Mouse (Mus musculus) left cerebral cortex, postnatal 25 days (tissue): ENCODE data around the gene Gpn2. TPM values are rescaled to one million over a fixed set of nuclear protein-coding genes. Genes with fewer than 3 reads are reported as not detected.

ENCODE experiments used
- microRNA-seq, 2 experiments: library from miRNA; unstranded; fragments of <30 nt; microRNA quantifications; one replicate each; pipeline ENCODE4 v1.2.0; 2022
- total RNA-seq, 2 experiments: library from RNA; stranded (reverse); gene quantifications; 2 replicates each; pipeline ENCODE4 v1.2.3; 2021

Gpn2 gene
- total RNA-seq, 2 experiments from 2014 or later, result 9.8 to 10.9 TPM

Small RNAs within 50 kb of the gene (microRNA-seq; reads per million reads assigned to microRNA genes)
- 0 reads per million in 2 experiments for gene Gm23158

Other genes with a start within 250 kb of the Gpn2 start
- gene Wdtc1, start 230.9 kb upstream of the Gpn2 start, total RNA-seq, result 10 to 100 TPM; 58.0 to 59.7 TPM
- gene Slc9a1, start 214.7 kb upstream of the Gpn2 start, total RNA-seq, result 10 to 100 TPM; 46.0 to 51.9 TPM
- under 1 TPM in 1 of 2 experiments, not detected in 1; 0.21 TPM for gene Tent5b, start 104.2 kb upstream of the Gpn2 start, total RNA-seq
- gene Trnp1, start 85.8 kb upstream of the Gpn2 start, total RNA-seq, result 100 to 1,000 TPM; 157 to 177 TPM
- gene Kdf1, start 65.4 kb upstream of the Gpn2 start, total RNA-seq, result not detected
- 100 to 1,000 TPM; 129 TPM for gene Nudc, start 38.4 kb upstream of the Gpn2 start, total RNA-seq
- gene Nr0b2, start 31.0 kb upstream of the Gpn2 start, total RNA-seq, result not detected
- 1 to 10 TPM; 6.5 to 7.3 TPM for gene Gpatch3, start 9.6 kb upstream of the Gpn2 start, total RNA-seq
- 1 to 10 TPM; 1.3 to 1.9 TPM for gene Sfn, start 17.8 kb downstream of the Gpn2 start, total RNA-seq
- 10 to 100 TPM; 30.9 to 40.6 TPM for gene Zdhhc18, start 65.8 kb downstream of the Gpn2 start, total RNA-seq
- 1 to 10 TPM; 6.9 to 7.4 TPM for gene Pigv, start 88.3 kb downstream of the Gpn2 start, total RNA-seq
- 10 to 100 TPM; 81.0 to 88.3 TPM for gene Arid1a, start 172.4 kb downstream of the Gpn2 start, total RNA-seq